Mouse (Mus musculus): Measurements from ENCODE around the gene Akap6. TPM values are rescaled to one million over a fixed set of nuclear protein-coding genes. Genes with fewer than 3 reads are reported as not detected.
A peak's percentile ranks its signal among the peaks of the same experiment; 100 is the strongest.

The Akap6 gene
- total RNA-seq, 2 experiments from 2014 or later = 120 to 125 TPM

DNA sequence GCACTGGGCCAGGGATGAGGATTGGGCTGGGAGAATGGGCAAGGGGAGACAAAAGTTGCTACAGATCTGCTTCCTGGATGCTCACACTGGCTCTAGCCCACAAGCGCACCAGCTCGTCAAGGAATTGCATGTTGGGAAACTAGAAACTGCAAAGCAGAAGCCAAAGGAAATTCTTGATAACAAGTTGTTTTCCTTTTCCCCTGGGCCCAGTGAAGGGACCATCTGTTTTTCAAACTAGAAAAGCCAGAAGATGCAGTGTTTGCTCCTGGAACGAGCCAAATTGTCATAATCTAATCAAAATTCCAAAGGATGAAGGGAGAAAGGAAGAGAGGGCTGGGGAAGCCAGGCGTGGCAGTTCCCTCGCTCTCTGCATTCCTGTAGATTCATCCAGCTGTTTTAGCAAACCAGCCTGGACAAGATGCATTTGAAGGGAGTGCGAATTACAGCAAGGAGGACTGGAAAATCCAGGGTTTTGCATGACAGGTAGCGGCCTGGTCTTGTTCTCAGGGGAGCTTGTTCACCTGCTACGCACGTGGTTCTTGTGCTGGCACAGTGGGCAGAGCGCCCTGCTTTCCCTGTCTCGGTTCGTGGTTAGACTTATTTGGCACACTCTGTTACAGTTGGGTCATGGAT, 136.8 kb downstream of the Akap6 start:
- no peak for DNase-seq
- intact Hi-C loops (cut with DNase I) = loop anchor here (10.0 kb wide), 1 partner anchor 59 kb away; no protein-coding TSS in a partner anchor

DNA sequence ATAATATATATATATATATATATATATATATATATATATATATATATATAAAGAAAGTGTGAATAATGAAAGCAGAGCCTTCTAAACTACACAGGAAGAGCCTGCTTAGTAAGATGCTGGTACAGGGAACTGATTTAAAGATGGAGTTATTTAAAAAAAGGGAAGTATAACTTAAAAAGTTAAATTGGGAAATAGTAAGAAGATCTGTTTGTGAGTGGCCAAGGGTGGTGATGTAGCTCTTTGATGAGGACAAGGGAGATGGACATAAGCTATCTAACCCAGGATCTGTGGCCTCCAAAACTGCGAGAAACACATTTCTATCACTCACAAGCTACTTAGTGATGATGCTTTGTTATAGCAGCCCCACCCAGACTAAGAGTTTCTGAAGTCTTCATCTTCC, 146.8 kb downstream of the Akap6 start:
- DNase-seq = no peak
- intact Hi-C loops (cut with DNase I) = no loop called here

DNA sequence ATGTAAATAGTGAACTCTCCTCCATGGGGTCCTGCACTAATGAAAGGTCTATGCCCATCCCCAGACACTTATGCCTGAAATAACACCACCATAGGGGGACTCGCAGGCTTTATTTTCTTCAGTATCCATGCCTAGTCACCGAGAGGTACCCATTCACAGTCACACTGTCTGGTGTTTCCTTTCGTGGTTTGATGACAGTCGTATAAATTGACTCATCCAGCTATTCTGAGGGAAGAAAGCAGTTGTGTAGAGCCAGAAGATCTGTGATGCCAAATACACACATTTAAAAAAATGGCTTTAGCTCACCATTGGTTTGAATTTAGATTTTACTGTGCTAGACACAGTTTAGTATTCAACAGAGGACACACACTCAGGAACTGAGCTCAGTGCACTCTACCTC, 147.8 kb downstream of the Akap6 start:
- DNase-seq = no peak
- intact Hi-C loops (cut with DNase I) = no loop called here

DNA sequence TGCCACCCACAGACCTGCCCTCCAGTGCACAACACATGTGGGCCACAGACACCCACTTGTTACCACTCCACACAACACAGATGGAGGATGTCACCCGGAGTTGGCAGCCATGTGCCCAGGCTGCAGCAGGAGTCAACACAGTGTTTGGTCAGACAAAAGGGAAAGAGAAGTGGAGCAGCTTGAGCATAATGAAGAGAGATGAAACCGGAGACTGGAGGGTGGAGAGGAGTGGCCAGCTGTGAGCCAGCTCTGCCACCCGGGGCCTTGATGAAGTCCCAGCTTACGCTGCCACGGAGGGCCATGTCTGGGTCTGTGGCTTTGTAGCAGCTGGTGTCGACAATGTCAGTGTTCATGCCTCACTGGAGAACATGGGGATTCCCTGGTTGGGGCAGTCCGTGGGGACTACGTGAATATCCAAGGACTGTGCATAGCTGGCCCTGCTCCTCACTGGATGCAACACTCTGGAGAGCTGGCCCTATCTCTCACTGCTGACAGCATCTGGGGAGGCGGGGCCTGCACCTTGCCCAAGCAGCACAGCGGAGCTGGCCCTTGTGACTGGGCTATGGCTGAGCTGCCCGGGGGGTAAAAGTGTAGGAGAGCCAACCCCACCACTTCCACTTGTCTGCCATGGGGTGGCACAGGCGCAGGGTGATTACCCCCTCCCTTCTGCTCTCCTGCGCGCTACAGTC, 148.8 kb downstream of the Akap6 start:
- intact Hi-C loops (cut with DNase I) = no loop called here
- peak; percentile 53 for DNase-seq

DNA sequence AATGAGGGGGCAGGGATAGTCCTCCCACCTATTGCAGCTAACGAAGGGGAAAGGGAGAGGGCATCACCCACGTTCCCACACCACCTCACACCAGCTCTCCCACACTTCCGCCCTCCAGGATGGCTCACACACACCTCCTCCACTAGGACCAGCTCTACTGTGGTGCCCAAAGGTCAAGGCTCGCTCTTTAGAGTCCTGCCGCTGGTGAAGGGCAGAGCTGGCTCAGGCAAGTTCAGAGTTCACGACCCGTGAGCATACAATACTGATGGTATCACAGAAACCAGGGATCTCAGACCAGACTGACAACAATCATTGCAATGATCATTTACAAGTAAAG, 149.3 kb downstream of the Akap6 start:
- intact Hi-C loops (cut with DNase I) = no loop called here
- no peak for DNase-seq

DNA sequence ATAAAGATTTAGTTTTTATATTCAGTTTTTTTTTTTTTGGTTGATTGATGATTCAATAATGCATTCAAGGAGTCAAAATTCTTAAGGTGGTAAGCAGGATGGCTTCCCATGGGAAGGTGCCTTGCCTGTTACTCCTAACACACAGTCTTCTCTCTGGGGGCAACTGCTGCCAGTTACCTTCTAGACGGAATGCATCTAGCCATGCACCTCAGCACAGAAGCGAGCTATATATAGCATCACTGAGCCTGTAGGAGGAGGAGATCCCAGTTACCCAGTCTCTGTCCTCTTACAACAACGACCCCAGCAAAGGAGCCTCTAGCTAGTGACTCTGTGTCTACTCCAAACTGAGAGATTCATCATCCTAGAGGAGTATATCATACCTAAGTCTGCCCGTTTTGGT, 150.1 kb downstream of the Akap6 start:
- intact Hi-C loops (cut with DNase I) = no loop called here
- no peak for DNase-seq

DNA sequence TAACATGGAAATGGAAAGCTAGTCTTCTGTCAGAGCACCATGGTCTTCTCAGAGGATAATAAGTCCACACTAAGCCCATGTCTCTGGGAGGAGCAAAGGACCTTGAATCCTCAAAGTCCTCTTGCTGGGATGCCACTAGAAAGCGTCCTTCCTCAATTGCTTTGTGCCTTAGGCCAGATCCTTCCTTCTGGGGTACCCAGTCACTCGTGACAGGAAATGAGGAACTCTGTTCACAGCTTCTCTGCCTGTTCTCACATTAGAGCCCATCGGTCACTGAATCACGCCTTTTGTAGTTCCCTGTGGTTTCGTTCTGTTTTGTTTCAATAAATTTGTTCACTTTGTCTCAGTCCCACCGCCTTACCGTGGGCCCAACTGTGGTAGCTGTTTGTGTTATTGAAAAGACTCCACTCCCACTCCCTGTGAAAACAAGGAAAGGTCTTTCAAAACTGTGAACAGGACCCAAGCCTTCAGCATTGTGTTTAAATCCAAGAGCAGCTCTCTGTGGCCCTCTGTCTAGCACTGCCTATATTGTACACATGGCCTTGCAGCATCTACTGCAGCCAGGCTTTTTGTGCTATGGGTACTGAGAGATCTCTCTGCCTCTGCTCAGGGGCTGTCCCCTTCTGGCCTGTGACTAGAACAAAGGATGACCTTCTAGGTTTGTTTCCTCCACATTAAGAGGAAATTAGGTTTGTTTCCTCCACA, 151.3 kb downstream of the Akap6 start:
- intact Hi-C loops (cut with DNase I) = no loop called here
- DNase-seq = no peak

DNA sequence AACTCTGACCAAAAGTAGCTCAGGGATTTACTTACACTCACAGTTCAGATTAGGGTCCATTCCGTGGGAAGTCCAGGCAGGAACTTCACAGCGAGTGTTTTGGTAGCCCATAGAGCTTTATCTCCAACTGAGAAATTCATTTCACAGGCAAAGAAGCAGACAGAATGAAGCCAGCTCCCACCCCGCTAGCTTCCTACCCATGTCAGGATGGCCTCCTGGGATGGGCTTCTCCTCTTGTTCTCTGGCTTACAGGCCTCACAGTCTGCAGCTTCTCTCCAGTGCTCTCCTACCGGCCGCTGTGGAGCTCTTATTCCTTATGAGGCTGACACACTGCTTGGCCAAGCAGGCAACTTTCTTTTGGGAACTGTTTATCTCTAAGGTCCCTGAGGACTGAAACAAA, 152.0 kb downstream of the Akap6 start:
- DNase-seq = no peak
- intact Hi-C loops (cut with DNase I) = no loop called here

DNA sequence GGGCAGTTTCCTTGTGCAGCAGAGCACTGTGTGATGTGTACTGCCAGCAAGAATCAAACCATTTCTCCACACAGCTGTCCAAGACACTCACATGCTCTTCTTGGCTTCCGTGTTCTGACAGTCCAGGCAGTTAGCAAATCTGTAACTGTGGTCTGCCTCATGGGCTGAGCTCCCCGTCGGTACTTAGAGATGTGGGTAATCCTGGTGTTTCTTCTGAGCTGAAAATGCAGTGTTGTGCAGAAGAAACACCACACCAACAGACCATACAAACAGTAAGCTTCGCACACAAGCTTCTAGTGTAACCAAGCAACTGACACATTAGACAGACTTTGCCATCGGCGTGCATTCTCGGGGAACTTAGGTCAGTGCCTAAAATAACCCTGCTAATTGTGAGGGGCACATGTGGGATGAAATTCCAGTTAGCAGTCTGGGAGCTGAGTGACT, 155.1 kb downstream of the Akap6 start:
- no peak for DNase-seq
- intact Hi-C loops (cut with DNase I) = no loop called here

DNA sequence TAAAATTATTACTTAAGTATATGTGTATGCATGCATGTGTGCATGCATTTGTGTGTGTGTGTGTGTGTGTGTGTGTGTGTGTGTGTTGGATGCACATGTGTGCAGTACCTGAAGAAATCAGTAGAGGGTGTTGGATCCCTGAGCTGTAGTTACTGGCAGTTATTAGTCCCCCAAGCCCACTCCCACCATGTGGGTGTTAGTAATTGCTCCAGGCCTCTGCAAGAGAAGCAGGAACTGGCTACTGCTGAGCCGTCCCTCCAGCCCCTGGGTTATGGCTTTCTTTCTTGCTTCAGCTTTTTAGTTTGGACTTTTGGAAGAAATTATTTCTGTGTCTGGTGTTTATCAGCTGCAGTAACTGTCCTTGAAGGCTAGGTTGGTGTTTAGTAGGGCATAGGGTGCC, 156.9 kb downstream of the Akap6 start:
- intact Hi-C loops (cut with DNase I) = no loop called here
- DNase-seq = no peak

DNA sequence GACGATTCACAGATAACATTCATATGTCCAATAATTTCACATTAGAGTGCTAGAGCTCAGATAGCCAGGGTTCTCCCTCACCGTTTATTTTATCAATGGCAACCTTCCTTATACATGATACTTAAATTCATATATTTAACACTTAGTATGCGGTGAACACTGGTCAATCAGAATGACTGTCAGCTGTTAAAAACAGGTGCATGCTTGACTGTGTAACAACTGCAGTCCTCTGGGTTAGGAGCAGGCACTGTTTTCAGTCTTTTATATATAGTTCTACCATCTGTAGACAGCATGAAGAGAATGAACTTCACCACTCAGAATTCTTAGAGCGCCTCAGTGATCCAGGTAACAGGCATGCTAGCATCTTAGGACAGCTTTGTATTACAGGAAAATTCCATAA, 158.1 kb downstream of the Akap6 start:
- DNase-seq = no peak
- intact Hi-C loops (cut with DNase I) = no loop called here

DNA sequence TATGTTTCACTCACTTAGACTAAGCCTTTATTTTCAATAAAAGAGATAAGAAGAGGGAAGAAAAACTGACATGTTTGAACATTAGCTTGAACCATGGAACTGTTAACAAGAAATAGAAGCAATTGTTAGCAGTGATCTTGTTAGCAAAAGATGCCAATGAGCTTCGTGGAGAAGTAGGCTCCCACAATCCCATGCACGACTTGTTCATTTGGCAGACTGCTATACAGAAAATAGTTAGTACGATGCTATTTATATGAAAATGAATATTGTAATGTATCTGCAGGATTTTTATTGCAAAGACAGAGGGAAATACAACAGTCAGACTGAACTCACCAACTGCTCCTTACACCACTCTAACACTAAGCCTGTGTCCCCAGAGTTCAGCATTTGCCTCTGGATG, 162.7 kb downstream of the Akap6 start:
- intact Hi-C loops (cut with DNase I) = no loop called here
- DNase-seq = no peak

DNA sequence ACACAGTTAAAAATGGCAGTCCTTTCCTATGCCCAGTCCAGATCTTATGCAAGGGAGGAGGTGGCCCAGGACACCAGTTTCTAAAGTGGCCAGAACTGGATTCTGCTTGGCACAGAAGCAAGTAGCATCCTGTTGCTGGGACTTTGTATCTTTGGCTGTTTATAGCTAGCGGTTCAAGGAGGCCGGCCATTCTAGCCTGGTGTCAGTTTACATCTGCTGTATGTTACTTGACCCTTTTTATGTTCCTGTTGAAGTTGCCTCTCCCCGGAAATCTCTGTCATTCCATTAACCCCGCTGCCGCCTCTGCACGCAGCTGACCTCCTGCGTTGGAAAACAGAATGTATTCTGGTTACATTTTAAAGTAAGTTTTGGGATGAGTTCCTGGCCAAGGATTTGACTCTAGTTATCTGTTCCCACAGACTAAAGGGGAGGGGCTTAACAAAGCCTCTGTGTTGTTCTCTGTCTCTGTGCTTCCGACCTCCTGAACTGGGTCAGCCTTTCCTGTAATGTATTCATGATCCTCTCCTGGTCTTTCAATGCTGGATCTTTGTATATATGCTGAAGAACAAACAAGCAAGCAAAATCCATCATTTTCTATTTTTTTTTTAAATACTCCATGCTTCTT, 168.9 kb downstream of the Akap6 start:
- no peak for DNase-seq
- intact Hi-C loops (cut with DNase I) = no loop called here

DNA sequence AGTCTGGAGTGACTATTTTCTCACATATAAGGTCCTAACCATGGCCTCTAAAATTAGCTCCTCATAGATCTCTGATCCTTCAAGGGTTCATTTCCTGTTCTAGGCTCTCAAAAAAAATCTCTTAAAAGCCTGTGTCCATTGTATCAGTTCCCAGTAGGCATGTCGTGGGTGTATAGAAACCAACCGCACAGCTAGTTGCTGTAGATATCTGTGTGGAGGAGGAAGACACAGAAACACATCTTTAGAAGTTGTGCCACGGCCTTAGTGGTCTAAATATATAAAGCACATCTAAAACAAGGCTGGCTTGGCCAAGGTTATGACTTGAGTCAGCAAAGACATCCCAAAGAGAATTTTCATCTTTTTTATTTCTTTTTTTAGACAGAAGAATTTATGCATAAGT, 172.4 kb downstream of the Akap6 start:
- intact Hi-C loops (cut with DNase I) = no loop called here
- no peak for DNase-seq

DNA sequence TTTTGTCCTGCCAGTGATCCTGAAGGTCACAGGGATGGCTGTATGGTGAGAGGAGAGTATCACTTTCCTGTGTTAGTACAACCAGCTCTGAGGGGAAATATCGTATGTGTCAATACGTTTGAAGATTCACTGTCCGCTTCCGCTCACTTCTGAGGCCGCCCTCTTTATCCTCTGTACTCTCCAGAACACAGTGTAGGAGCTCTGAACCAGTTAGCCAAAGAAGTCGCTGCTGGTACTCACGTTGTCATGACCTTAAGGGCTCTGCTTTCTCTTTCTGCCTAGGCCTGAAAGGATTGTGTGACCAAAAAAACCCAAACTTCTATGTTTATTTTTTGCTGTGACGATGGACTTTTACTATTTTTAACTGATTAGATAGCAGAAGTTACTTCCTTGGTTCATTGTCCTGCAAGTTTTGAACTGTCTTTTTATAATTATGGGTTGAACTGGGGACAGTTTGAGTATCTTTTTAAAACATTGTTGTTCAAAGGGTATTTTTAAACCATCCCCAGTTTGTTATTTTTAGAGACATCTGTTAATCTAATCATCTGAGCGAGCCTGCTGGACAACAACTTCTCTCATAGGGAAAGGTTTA, 175.2 kb downstream of the Akap6 start:
- intact Hi-C loops (cut with DNase I) = no loop called here

DNA sequence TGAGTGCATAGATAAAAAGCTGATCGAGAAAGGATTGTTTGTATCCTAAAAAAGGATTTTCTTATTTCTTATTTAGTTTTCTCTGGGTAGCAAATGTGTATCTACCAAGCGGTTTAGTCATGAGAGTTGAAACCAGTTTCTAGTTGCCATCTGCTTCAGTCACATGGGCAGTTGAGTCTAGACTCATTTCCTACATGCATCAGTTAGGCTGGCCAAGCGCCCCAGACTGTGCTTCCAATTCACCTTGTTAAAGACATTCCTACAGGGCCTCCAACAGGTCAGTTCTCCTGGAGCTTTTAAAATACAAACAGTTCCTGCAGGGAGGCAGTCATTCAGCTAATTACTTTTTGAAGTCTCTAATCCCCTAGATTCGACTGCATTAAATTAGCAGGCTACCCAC, 176.9 kb downstream of the Akap6 start:
- DNase-seq = no peak
- intact Hi-C loops (cut with DNase I) = no loop called here

More for the DNA sequence above, 175.2 kb downstream of the Akap6 start:
- DNase-seq = no peak

DNA sequence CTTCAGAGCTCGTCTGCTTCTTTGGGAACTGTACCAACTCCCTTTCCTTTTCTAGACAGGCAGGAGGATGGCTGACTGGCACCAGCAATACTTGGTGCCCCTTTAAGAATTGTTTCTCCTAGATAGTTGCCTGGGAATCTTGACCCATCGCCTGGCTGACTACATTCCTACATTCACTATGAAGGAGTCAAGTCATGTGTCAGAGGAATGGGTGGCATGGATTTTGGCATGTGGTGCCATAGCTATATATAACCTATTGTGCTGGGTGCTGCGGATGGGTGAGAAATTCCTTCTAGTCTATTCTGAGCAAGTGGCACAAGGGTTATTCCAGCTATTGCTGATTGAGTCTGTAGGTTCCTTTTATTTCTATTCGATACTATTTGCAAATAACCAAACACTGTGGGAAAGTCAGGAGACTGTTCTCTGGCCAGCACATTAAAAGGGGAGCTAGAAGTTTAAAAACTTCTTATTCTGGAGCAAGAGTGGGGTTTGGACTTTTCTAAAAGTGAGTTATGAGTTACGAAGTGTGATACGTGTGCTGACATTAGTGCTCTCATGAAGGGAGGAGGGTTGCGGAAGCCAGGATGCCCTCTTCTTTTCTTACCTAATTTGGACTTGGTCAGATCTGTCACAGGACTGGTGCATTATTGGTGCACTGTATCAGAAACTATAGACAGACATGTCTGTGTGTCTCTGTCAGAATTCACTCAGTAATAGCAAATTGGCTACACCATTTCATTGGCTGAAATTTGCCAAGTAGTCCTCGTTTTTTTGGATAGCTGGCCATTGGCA, 178.0 kb downstream of the Akap6 start:
- intact Hi-C loops (cut with DNase I) = no loop called here
- no peak for DNase-seq

DNA sequence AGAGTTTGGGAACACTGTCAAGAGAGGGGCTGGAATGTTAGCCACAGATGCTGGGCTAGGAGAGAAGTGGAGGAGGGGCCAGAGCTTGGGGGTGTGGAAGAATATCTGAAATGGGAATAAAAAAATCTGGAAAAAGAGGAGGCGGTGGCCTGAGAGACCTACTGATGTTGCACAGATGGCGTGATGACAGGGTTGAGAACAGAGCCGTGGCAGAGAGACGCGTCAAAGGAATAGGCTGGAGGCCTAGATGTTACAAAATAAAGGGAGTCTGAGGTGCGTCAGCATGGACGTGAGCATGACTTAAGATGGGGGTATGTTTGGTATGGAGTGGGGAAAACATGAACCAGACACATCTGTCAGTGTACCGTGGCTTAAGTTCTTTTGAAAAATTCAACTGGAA, 180.1 kb downstream of the Akap6 start:
- no peak for DNase-seq
- intact Hi-C loops (cut with DNase I) = no loop called here

DNA sequence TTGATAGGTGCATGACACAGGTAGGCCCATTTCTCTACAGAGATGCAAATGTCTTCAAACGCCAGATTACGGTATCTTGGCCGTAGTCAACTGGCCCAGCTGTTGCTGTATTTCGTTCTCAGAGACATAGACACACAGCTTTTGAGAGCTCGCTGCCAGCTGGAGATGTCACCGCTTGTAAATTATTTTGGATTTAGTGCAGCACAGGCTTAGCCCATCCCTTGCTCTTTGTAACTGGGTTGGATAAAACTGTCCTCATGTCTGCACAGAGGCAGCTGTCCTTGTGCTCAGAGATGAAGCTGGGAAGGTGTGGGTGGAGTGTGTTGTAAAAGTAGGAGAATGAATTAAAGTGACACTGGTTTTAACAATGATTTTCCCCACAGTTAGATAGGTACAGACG, 193.3 kb downstream of the Akap6 start:
- no peak for DNase-seq
- intact Hi-C loops (cut with DNase I) = loop anchor here (10.0 kb wide), 1 partner anchor 58 kb away; no protein-coding TSS in a partner anchor

DNA sequence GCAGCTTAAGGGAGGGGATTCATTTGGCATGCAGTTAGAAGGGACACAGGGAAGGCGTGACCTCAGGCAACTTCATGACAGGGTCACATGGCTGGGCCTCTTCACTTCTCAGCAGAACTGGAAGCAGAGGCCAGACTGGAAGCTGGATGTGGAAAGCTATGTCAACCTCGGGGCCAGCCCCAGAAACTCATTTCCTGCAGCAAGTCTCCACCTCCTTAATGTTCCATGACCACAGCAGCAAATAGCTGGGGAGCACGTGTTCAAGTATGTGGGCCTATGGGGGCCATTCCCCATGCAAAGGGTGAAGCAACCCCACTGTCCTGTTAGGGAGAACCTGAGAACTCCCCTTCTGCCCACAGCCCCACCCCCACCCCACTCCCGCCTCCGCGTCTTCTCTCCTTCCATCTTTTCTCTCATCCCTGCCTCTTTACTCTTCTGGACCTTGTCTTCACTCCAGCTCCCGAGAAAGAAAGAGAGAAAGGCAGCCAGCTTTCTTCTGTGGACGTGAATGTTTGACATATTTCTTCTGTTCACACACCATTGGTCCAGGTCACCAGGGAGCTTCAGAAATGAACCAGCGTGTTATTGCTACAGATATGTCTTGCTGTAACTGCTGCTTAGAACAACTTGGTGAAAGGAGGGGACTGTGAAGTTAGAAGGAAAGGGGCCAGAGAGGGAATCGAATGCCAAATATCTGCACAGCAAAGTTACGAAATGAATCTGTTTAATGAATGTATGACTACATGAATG, 194.6 kb downstream of the Akap6 start:
- intact Hi-C loops (cut with DNase I) = loop anchor here (10.0 kb wide), 1 partner anchor 59 kb away; no protein-coding TSS in a partner anchor
- no peak for DNase-seq

Measured in left cerebral cortex, postnatal 4 days (tissue).